Mouse (Mus musculus): ENCODE data around the gene Actn3. TPM values are rescaled to one million over a fixed set of nuclear protein-coding genes. Genes with fewer than 3 reads are reported as not detected.
A peak's percentile ranks its signal among the peaks of the same experiment; 100 is the strongest.

Actn3 gene
- 1.8 and 2.2 TPM in 2 replicates for polyA plus RNA-seq (2014; fragmentation: Nextera tagmentation; extraction: Ambion mirVana)

- H3K9me3 ChIP-seq (ENCODE audit: control insufficient read depth, low read length) = no peaks in the 10 kb centered on the region
- ATAC-seq (replicated peaks; ENCODE audit: low FRiP score) (no peak), DNase-seq (ENCODE audit: low spot score) (no peak)
- H3K4me3 ChIP-seq (ENCODE audit: low read depth, low read length) = peak within 1 kb of the TSS; percentile 88
- no peaks in the 10 kb centered on the region; the same call in 1 of the 2 replicates for H3K27me3 ChIP-seq (ENCODE audit: control insufficient read depth, insufficient read depth, low read length)
- H3K4me2 ChIP-seq (ENCODE audit: low read depth, low read length, severe bottlenecking) = peak within 1 kb of the TSS; percentile 91
- peaks cover 8% of the 10 kb centered on the region; the same call in 1 of the 2 replicates for H3K4me1 ChIP-seq (replicated peaks; ENCODE audit: control insufficient read depth, insufficient read depth, low read length)
- WGBS = 5% methylated on average over 17 of the region's 17 CpGs
- no peak within 1 kb of the TSS for H3K27ac ChIP-seq (ENCODE audit: low read depth, low read length)
- H3K36me3 ChIP-seq (ENCODE audit: control insufficient read depth, insufficient read depth, low read length) = no peaks in the 10 kb centered on the region
- peak within 1 kb of the TSS; percentile 81 for H3K9ac ChIP-seq (ENCODE audit: low read length)
These were observed at the start of gene Actn3 for GRCm38 (mm10) chr19:4877785-4878184. TSS of gene Actn3 (minus strand) at chr19:4877909.

GRCm38 (mm10) chr19:4925121-4925860 is 47.6 kb upstream of the Actn3 start:
- no peak for ATAC-seq (replicated peaks; ENCODE audit: low FRiP score)
- Histone ChIP-seq H3K4me1 (replicated peaks; ENCODE audit: control insufficient read depth, insufficient read depth, low read length) (peaks cover 9% of the 10 kb centered on the region; the same call in 1 of the 2 replicates), H3K4me2 (ENCODE audit: low read depth, low read length, severe bottlenecking) (no peak overlapping the region), H3K4me3 (ENCODE audit: low read depth, low read length) (no peak overlapping the region), H3K27ac (ENCODE audit: low read depth, low read length) (no peak overlapping the region), H3K27me3 (ENCODE audit: control insufficient read depth, insufficient read depth, low read length) (no peaks in the 10 kb centered on the region), H3K9me3 (ENCODE audit: control insufficient read depth, low read length) (no peaks in the 10 kb centered on the region), H3K9ac (ENCODE audit: low read length) (no peak overlapping the region), H3K36me3 (ENCODE audit: control insufficient read depth, insufficient read depth, low read length) (peaks cover 17% of the 10 kb centered on the region)
- WGBS = 96% methylated on average over 11 of the region's 11 CpGs
- no peak for DNase-seq (ENCODE audit: low spot score)

- 86% methylated on average over 6 of the region's 6 CpGs for WGBS
- no peak for ATAC-seq (replicated peaks; ENCODE audit: low FRiP score)
- no peaks in the 10 kb centered on the region for H3K27me3 ChIP-seq (ENCODE audit: control insufficient read depth, insufficient read depth, low read length)
- no peak overlapping the region for H3K9ac ChIP-seq (ENCODE audit: low read length)
- H3K4me1 ChIP-seq (replicated peaks; ENCODE audit: control insufficient read depth, insufficient read depth, low read length) = no peaks in the 10 kb centered on the region
- DNase-seq (ENCODE audit: low spot score) = no peak
- H3K4me2 ChIP-seq (ENCODE audit: low read depth, low read length, severe bottlenecking) = no peak overlapping the region
- no peak overlapping the region for H3K27ac ChIP-seq (ENCODE audit: low read depth, low read length)
- H3K36me3 ChIP-seq (ENCODE audit: control insufficient read depth, insufficient read depth, low read length) = peaks cover 23% of the 10 kb centered on the region
- no peaks in the 10 kb centered on the region for H3K9me3 ChIP-seq (ENCODE audit: control insufficient read depth, low read length)
- H3K4me3 ChIP-seq (ENCODE audit: low read depth, low read length) = no peak overlapping the region
These were observed 41.9 kb upstream of the Actn3 start for GRCm38 (mm10) chr19:4919652-4920051.

GRCm38 (mm10) chr19:4916827-4917226 is 39.1 kb upstream of the Actn3 start:
- Histone ChIP-seq H3K36me3 (ENCODE audit: control insufficient read depth, insufficient read depth, low read length) (peaks cover 31% of the 10 kb centered on the region), H3K9ac (ENCODE audit: low read length) (no peak overlapping the region), H3K4me1 (replicated peaks; ENCODE audit: control insufficient read depth, insufficient read depth, low read length) (no peaks in the 10 kb centered on the region), H3K4me2 (ENCODE audit: low read depth, low read length, severe bottlenecking) (no peak overlapping the region), H3K4me3 (ENCODE audit: low read depth, low read length) (no peak overlapping the region), H3K27ac (ENCODE audit: low read depth, low read length) (no peak overlapping the region), H3K27me3 (ENCODE audit: control insufficient read depth, insufficient read depth, low read length) (no peaks in the 10 kb centered on the region), H3K9me3 (ENCODE audit: control insufficient read depth, low read length) (no peaks in the 10 kb centered on the region)
- 93% methylated on average over 10 of the region's 10 CpGs for WGBS
- ATAC-seq (replicated peaks; ENCODE audit: low FRiP score) = no peak
- DNase-seq (ENCODE audit: low spot score) = no peak

- Histone ChIP-seq H3K27ac (ENCODE audit: low read depth, low read length) (no peak overlapping the region), H3K36me3 (ENCODE audit: control insufficient read depth, insufficient read depth, low read length) (peaks cover 31% of the 10 kb centered on the region), H3K27me3 (ENCODE audit: control insufficient read depth, insufficient read depth, low read length) (no peaks in the 10 kb centered on the region), H3K9ac (ENCODE audit: low read length) (no peak overlapping the region), H3K4me2 (ENCODE audit: low read depth, low read length, severe bottlenecking) (no peak overlapping the region), H3K9me3 (ENCODE audit: control insufficient read depth, low read length) (no peaks in the 10 kb centered on the region), H3K4me1 (replicated peaks; ENCODE audit: control insufficient read depth, insufficient read depth, low read length) (no peaks in the 10 kb centered on the region), H3K4me3 (ENCODE audit: low read depth, low read length) (no peak overlapping the region)
- no peak for DNase-seq (ENCODE audit: low spot score)
- ATAC-seq (replicated peaks; ENCODE audit: low FRiP score) = no peak
- WGBS = 90% methylated on average over 15 of the region's 15 CpGs
These were observed 38.4 kb upstream of the Actn3 start for GRCm38 (mm10) chr19:4915924-4916603.

GRCm38 (mm10) chr19:4909376-4909775 is 31.7 kb upstream of the Actn3 start:
- 0 out of 2 replicates have a peak, but pooled peaks cover 3% of the 10 kb centered on the region for H3K4me1 ChIP-seq (replicated peaks; ENCODE audit: control insufficient read depth, insufficient read depth, low read length)
- DNase-seq (ENCODE audit: low spot score) (no peak), ATAC-seq (replicated peaks; ENCODE audit: low FRiP score) (no peak)
- H3K9me3 ChIP-seq (ENCODE audit: control insufficient read depth, low read length) = no peaks in the 10 kb centered on the region
- no peak overlapping the region for H3K4me2 ChIP-seq (ENCODE audit: low read depth, low read length, severe bottlenecking)
- no peak overlapping the region for H3K4me3 ChIP-seq (ENCODE audit: low read depth, low read length)
- peaks cover 8% of the 10 kb centered on the region; the same call in 1 of the 2 replicates for H3K36me3 ChIP-seq (ENCODE audit: control insufficient read depth, insufficient read depth, low read length)
- 92% methylated on average over 7 of the region's 7 CpGs for WGBS
- no peak overlapping the region for H3K9ac ChIP-seq (ENCODE audit: low read length)
- no peak overlapping the region for H3K27ac ChIP-seq (ENCODE audit: low read depth, low read length)
- H3K27me3 ChIP-seq (ENCODE audit: control insufficient read depth, insufficient read depth, low read length) = no peaks in the 10 kb centered on the region

- Histone ChIP-seq H3K27me3 (ENCODE audit: control insufficient read depth, insufficient read depth, low read length) (no peaks in the 10 kb centered on the region), H3K36me3 (ENCODE audit: control insufficient read depth, insufficient read depth, low read length) (no peaks in the 10 kb centered on the region; the same call in 1 of the 2 replicates), H3K4me3 (ENCODE audit: low read depth, low read length) (no peak overlapping the region), H3K4me2 (ENCODE audit: low read depth, low read length, severe bottlenecking) (no peak overlapping the region), H3K27ac (ENCODE audit: low read depth, low read length) (no peak overlapping the region), H3K9ac (ENCODE audit: low read length) (no peak overlapping the region), H3K4me1 (replicated peaks; ENCODE audit: control insufficient read depth, insufficient read depth, low read length) (0 out of 2 replicates have a peak, but pooled peaks cover 3% of the 10 kb centered on the region), H3K9me3 (ENCODE audit: control insufficient read depth, low read length) (no peaks in the 10 kb centered on the region)
- ATAC-seq (replicated peaks; ENCODE audit: low FRiP score) (no peak), DNase-seq (ENCODE audit: low spot score) (no peak)
- WGBS = 91% methylated on average over 4 of the region's 4 CpGs
These were observed 30.4 kb upstream of the Actn3 start for GRCm38 (mm10) chr19:4908107-4908506.

GRCm38 (mm10) chr19:4905979-4906794 is 28.5 kb upstream of the Actn3 start, which contains the start of gene Bbs1:
TSS of gene Bbs1 (minus strand) at chr19:4906628.
- H3K27me3 ChIP-seq (ENCODE audit: control insufficient read depth, insufficient read depth, low read length) = no peaks in the 10 kb centered on the region
- DNase-seq (ENCODE audit: low spot score) = peak; percentile 90
- peak within 1 kb of the TSS; percentile 66 for H3K4me2 ChIP-seq (ENCODE audit: low read depth, low read length, severe bottlenecking)
- H3K27ac ChIP-seq (ENCODE audit: low read depth, low read length) = peak within 1 kb of the TSS; percentile 46; the same call in 1 of the 2 replicates
- peak within 1 kb of the TSS; percentile 73 for H3K9ac ChIP-seq (ENCODE audit: low read length)
- 0 out of 2 replicates have a peak, but pooled peaks cover 3% of the 10 kb centered on the region for H3K4me1 ChIP-seq (replicated peaks; ENCODE audit: control insufficient read depth, insufficient read depth, low read length)
- 9% methylated on average over 31 of the region's 31 CpGs for WGBS
- H3K36me3 ChIP-seq (ENCODE audit: control insufficient read depth, insufficient read depth, low read length) = no peaks in the 10 kb centered on the region; the same call in 1 of the 2 replicates
- peak; percentile 72 for ATAC-seq (replicated peaks; ENCODE audit: low FRiP score)
- peak within 1 kb of the TSS; percentile 71 for H3K4me3 ChIP-seq (ENCODE audit: low read depth, low read length)
- no peaks in the 10 kb centered on the region for H3K9me3 ChIP-seq (ENCODE audit: control insufficient read depth, low read length)

Data from forebrain, embryonic 11.5 days (tissue).